Mouse (Mus musculus) c-Kit-positive CD71-positive TER-119-positive erythroid progenitor cells, embryonic 14.5 days (primary cell): ENCODE results near the gene Gm21970.
A peak's percentile ranks its signal among the peaks of the same experiment; 100 is the strongest.
"Not testable (repeated sequence)": the region's sequence is repeated elsewhere in the genome, so short reads cannot be mapped to it uniquely, and the experiment has no call there.

Experiments used
- DNase-seq: peaks from one replicate; pipeline ENCODE4 v3.0.0-alpha.2; 2013; ENCODE audit warnings: low spot score

Gm21970 gene

GRCm38 (mm10) chr16:91438599-91438998, 47.1 kb downstream of the Gm21970 start:
- not testable (repeated sequence) for DNase-seq

GRCm38 (mm10) chr16:91441366-91441765, 49.8 kb downstream of the Gm21970 start:
- peak; percentile 94 for DNase-seq

- DNase-seq, result peak; percentile 94
Measured at GRCm38 (mm10) chr16:91441811-91442240, 50.3 kb downstream of the Gm21970 start.

- DNase-seq, result peak; percentile 72
Measured at GRCm38 (mm10) chr16:91442446-91442845, 50.9 kb downstream of the Gm21970 start.

- no peak for DNase-seq
Measured at GRCm38 (mm10) chr16:91443211-91443611, 51.7 kb downstream of the Gm21970 start.

- DNase-seq, result no peak
Measured at GRCm38 (mm10) chr16:91444847-91445246, 53.3 kb downstream of the Gm21970 start.

- no peak for DNase-seq
Measured at GRCm38 (mm10) chr16:91445566-91445965, 54.0 kb downstream of the Gm21970 start.

- no peak for DNase-seq
Measured at GRCm38 (mm10) chr16:91446778-91447511, 55.4 kb downstream of the Gm21970 start.

GRCm38 (mm10) chr16:91447512-91447900, 56.0 kb downstream of the Gm21970 start:
- DNase-seq, result no peak

- no peak for DNase-seq
Measured at GRCm38 (mm10) chr16:91448088-91448487, 56.6 kb downstream of the Gm21970 start.

- DNase-seq, result no peak
Measured at GRCm38 (mm10) chr16:91448895-91449294, 57.4 kb downstream of the Gm21970 start.

GRCm38 (mm10) chr16:91450137-91451064, 58.9 kb downstream of the Gm21970 start:
- DNase-seq, result no peak

- DNase-seq, result no peak
Measured at GRCm38 (mm10) chr16:91451949-91452348, 60.4 kb downstream of the Gm21970 start.

- no peak for DNase-seq
Measured at GRCm38 (mm10) chr16:91452363-91452896, 60.9 kb downstream of the Gm21970 start.

GRCm38 (mm10) chr16:91455868-91456267, 64.3 kb downstream of the Gm21970 start:
- DNase-seq, result no peak

- DNase-seq, result no peak
Measured at GRCm38 (mm10) chr16:91458301-91458746, 66.8 kb downstream of the Gm21970 start.

- no peak for DNase-seq
Measured at GRCm38 (mm10) chr16:91458976-91459375, 67.5 kb downstream of the Gm21970 start.

- no peak for DNase-seq
Measured at GRCm38 (mm10) chr16:91459396-91459795, 67.9 kb downstream of the Gm21970 start.

GRCm38 (mm10) chr16:91459841-91460370, 68.4 kb downstream of the Gm21970 start:
- DNase-seq, result no peak

GRCm38 (mm10) chr16:91461066-91461638, 69.6 kb downstream of the Gm21970 start:
- no peak for DNase-seq

GRCm38 (mm10) chr16:91461773-91462181, 70.3 kb downstream of the Gm21970 start:
- no peak for DNase-seq

GRCm38 (mm10) chr16:91462644-91463043, 71.1 kb downstream of the Gm21970 start:
- DNase-seq, result no peak
